Mouse (Mus musculus) CD4-positive, CD25-positive, alpha-beta regulatory T cell, adult 2 months (primary cell): ENCODE measurements around the gene Capn5.

ENCODE experiments used
- DNase-seq: peaks from one replicate; pipeline ENCODE4 v3.0.0-alpha.2; 2012; ENCODE audit warnings: low read depth, low spot score

Gene Capn5

DNA sequence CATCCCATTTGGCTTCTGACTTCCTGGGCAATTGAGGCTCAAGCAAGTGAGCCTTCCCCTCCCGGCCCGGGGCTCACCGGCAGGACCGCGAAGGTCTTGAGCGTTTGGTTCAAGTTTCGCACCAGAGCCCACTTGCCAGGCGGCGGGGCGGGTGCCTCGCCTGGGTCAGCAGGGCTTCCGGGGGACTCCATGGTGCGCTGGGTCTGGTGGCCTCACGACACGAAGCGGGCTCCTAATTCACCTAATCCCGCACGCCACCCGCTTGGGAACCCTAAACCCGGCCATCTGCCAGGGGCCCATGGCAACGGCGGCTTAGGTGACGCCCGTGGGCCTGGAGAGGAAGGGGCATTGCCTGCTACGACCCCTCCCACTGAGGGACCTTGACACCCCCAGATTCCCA, 66.8 kb downstream of the Capn5 start:
- no peak for DNase-seq

DNA sequence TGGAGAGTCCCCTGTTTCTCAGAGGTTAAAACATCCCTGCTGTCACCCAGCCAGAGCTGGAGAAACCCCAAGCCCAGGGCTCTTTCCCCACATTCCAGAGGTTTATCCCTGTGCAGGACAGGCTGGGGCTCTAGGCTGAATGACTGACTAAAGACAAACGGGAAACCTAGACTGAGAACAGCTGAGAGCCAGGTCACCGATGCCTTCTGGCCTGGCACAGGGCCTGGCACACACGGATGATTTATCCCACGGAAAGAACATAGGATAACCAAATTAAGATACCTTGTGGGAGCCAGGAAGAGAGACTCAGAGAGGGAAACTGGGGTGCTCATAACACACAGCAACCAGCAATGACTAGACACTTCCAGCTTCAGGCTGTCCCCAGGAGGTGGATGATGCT, 68.3 kb downstream of the Capn5 start:
- no peak for DNase-seq

DNA sequence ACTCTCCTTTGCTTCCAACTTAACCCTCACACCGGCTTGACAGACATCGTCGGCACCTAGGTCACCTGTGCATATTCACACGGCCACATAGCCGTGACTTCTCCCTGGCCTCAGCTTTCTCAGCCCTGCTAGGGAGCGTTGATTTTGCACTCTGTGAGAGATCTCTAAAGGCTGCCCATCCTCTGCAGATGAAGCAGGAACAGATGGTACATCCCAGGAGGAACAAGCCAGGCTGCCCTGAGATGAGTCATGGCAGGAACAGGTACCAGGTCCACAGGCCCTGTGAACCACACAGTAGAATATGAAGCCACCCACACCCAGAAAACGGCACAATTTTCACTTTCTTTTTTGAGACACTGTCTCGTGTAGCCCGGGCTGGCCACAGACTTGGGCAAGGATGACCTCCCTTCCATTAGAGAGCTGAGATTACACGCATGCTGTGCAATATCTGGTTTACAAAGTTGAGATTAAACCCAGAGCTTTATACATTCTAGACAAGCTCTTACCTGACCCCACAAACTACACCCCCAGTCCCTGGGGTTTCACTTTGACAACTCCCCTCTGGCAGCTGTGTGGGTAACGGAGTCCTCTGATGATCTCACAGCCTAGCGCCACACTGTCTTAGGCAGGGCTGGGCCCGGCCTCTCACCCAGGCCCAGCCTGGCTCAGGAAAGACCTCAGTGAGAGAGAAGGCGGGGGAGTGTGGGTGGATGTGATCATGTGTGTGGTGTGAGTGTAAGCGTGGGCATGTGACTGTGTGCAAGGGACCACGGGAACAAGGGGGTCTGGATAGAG, 69.2 kb downstream of the Capn5 start:
- peak; percentile 60 for DNase-seq

DNA sequence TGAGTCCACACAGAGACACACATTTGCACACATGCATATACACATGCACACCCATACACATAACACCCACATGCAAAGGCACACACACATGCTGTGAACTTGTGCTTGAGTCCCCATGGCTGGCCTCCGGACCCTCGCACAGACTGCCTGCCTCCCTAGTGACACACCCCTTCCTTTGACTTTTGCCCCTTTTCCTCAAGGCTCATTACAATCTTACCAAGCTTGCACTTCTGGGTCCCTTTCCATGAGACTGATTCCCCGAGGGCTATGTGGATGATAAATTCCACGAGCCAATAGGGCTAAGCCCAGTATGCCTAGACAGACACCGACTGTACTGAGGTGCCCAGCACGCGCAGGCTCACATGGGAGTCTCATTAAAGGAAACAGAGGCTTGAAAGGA, 71.8 kb downstream of the Capn5 start:
- DNase-seq, result no peak

DNA sequence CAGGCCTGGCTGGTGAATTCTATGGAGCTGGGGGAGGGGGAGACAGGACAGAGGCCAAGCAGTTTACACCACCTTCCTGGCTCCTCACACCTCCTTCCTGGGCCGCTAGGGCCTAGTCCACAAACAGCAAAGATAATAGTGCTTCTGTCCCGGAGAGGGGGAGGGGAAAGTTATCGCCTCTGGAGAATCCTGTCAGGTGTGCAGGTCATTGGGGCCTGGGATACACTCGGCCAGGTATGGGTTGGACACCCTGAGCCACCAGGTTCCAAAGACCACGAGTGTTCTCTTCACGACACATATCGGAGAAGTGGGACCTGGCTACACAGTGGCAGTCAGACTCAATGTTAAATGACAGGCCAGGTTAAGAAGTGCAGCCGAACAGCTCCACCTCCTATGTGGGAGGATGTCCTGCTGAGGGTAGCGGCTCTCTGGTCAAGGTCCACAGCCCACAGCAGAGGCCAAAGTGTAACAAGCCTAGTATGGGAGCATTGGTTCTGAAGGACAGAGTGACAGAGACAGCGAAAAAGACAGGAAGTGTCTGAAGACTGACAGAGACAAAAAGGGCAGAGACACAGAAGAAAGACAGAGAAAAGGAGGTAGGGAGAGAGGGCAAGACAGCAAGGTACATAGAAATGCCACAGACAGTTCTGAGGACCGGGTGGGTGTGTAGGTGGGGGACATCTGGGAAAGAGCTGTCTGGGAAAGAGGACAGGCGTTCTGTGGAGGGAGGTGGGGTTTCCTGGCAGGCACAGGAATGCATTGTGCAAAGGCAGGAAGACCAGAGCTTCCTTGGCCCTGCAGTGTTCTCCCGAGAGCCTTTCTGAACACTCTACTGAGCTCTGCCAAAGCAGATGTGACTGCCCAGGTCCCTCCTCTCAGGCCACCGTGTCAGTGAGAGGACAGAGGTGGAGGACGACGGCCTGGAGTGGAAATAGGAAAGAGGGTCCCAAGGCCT, 73.3 kb downstream of the Capn5 start:
- DNase-seq, result no peak

DNA sequence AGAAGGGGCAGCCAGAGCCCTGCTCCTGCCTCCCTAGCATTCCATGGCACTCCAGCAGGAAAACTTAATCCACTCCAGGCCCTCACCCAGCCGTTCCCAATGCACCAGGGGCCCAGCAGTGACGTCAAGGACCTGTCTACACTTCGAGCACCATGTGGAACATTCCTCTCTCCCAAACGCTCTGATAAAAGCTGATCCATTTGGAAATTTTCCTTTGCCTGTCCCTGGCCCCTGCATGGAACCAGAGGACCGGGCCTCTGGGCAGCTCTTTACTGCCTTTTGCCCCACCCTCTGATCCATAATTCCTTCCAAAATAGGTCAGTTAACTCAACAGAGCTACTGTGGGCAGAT, 74.2 kb downstream of the Capn5 start:
- no peak for DNase-seq

DNA sequence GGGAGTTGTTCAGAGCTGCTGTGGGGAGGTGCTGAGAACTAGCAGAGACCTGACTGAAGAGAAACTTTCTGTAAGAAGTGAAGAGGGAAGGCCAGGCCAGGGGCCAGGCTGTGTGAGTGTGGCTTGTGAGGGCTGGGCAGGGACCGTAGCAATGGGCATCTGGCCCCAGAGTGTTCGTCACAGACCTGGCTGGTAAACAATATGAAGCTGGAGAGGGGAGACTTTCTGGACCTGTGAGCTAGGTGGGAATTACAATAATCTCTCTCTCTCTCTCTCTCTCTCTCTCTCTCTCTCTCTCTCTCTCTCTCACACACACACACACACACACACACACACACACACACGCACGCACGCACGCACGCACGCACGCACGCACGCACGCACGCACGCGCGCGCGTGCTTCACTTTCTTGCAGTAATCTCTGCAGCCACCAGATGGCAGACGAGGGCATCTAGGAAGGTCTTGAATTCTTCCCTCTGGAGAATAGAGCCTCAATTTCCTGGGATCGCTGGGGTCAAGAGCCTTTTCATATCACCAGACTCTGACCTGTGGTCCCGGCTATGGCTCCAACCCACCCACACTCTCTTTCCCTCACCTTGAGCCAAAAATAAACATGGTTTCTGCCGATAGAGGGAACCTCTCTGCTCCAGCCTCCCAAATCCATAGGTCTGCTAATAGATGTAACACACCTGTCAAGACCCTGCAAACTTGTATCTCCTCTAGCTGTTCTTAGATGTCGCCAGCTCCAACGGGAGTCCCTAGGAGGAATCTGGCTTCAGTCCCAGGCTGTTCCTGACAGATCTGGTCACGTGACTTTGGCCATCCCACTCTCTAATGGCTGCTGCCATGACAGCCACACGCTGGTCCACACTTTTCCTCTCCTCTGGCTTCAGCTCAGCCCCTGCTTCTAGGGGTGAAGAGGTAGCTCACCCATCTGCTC, 74.8 kb downstream of the Capn5 start:
- DNase-seq, result peak; percentile 87

DNA sequence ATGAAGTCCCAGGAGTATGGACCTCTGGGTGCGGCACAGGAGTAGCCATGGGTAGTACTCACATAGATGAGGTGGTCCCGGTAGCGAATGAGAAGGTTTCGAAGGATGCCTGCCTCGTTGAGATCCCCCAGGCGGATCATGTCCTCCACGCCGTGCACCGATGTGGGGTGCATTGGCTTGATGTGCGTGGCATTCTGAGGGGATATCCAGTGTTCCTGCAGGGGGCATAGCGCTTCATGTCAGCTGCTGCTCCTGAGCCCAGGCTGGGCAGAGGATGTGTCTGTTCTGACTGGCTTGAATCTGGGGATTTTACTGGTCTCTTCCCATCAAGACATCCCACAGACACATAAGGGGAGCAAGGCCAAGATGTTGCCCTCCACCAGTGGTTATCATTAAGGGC, 75.6 kb downstream of the Capn5 start:
- no peak for DNase-seq

DNA sequence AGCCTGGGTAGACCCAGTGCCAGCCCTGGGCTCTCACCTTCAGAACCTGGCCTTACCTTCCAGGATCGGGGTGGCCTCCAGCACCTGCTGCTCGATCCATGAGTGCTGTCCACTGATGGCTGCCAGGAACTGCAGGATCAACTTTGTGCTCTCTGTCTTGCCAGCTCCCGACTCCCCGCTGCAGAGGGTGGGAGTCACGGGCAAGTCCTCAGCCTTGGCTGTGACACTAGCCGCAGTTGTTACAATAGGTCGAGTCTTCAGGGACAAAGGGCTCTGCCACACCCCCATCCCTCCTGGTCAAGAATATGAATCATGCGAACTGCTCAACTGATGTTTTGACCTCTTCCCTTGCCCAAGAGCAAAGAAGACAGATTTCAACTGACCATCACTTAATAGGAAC, 80.5 kb downstream of the Capn5 start:
- DNase-seq, result no peak

DNA sequence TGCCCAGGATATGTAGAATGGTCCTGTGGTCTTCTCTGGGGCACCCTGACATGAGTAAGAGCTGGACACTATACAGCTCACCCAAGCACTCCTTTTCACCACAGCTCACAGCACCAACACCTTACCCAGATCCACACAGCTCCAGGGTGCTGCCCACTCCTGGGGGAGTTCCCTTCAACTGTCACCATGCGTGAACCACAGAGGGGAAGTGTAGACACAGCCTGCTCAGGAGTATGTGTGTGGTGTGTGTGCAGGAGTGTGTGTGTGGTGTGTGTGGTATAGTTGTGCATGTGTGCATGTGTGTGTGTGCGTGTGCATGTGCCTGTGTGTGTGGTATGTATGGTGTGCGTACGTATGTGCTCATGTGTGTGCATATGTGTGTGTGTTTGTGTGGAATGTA, 82.2 kb downstream of the Capn5 start:
- DNase-seq, result no peak

DNA sequence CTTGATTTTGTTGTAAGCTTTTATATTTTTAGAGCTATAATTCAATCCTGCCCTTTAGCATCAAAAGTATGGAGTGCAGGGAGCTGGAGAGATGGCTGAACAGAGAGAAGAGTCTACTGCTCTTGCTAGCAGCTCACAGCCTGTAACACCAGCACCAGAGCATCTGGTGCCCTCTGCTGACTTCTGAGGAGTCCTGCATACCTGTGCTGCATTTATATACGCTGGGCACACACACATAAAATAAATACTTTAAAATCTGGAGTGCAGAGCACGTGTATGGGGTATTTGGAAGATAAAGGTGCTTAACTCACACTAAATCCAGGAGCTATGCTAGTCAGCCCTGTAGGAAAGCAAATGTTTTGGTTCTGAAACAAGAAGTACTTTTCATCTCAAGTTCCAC, 91.7 kb downstream of the Capn5 start:
- peak; percentile 22 for DNase-seq

DNA sequence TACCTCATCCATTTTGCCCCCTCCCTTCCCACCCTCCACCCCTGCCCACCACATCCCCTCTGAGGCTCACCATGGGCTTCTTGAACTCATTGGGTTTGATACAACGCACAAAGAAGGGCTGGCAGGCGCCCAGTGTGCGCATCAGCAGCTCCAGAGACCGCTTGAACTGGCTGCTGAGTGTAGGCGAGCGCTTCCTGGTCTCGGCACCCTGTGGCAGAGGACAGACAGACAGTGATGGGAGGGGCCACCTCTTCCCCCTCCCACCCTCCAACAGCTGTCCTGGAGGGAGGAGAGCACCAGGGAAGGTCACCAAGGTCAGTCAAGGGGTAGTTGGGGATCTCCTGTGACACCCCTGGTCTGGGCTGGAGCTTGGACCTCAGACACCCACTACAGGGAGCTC, 92.8 kb downstream of the Capn5 start:
- no peak for DNase-seq

DNA sequence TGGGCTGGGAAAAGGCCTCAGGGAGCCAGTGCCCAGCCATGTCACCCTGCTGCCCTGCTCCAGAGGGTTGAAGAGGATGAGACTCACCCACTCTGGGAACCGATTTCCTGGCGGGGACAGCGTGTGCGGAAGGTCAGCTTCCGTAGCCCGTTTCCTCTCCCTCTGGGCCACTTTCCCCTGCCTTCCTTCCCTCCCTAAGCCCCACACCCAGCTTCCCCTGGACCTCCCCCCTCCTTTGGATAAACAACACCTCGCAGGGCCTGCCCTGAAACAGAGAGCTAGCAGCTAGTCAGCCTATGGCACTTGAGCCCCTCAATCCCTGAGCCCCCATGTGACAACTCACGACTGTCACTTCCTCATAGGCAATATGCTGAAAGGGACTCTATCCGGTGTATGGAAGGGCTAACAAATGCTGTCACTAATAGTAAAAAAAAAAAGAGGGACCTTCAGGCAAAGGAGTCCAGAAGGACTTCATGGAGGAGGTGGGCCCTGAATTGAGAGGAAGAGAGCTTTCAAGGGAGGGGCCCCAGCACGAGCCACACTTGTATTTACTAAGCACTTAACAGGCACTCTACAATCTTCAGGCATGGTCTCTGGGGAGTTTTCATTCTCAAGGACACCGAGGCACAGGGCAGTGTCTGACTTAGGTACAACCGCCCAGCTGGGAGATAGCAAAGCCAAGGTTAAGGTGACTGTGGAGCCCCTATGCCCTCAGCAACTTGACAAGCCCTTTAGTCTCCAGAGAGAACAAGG, 93.4 kb downstream of the Capn5 start:
- no peak for DNase-seq

DNA sequence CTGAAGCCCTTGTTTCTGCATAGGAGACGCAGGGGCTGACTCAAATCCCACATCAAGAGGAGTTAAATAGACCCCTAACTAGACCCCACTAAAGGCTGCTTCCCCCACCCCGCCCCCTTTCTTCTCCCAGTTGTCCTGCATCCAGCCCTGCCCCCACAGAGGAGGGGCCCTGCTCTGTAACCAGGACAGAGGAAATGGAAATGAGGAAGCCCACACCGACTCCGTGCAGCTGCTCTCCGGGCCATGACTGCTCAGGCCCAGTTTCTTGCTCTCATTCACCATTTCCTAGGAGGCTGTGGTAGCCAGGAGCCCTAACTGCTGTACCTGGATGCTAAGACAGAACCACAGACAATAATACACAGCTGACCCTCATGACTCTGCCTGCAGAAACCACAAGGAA, 95.7 kb downstream of the Capn5 start:
- no peak for DNase-seq

DNA sequence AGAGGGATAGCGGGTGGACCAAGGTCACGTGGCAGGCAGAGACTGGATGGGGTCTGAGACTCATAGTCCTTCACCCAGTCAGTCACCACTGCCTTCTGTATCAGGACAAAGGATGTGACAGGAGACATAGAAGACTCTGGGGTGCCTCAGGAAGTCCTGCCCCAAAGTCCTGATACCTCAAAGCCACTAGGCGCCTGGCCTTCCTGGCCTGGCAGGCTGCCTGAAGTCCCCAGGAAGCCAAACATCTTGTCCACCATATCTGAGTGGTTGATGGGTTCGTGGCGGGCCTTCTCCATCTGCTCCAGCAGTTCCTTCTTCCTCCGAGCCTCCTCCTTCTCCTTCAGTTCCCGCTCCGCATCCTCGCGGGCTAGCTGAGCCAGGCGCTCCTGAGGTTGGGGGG, 100.6 kb downstream of the Capn5 start:
- DNase-seq, result no peak

DNA sequence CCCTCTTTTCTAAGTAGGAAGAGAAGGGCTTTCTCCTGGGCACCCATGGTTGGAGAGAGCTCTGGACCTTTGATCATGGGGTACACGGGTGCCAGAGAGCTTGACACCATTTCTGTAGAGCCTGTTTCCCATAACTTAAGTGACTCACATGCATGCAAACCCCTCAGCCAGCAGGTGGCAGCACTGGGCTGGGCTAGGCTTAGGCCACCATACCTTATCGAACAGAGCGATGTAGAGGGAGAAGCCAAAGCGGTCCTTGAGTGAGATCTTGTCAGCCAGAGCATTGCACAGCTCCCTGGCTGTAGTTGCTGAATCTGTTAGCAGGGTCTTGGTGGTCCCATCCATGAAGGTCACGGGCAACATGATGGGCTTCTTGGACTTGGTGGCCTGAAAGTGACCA, 106.5 kb downstream of the Capn5 start:
- peak; percentile 92 for DNase-seq
